Mouse (Mus musculus) natural killer cell, adult 2 months (primary cell): Measurements from ENCODE around the gene Mgat4d.
A peak's percentile ranks its signal among the peaks of the same experiment; 100 is the strongest.
"Not testable (repeated sequence)": the region's sequence is repeated elsewhere in the genome, so short reads cannot be mapped to it uniquely, and the experiment has no call there.

Source experiments
- DNase-seq, 2 experiments: peaks; one replicate each; pipeline ENCODE4 v3.0.0; 2022; ENCODE audit warnings: low spot score in 2 of 2

Mgat4d gene

DNA sequence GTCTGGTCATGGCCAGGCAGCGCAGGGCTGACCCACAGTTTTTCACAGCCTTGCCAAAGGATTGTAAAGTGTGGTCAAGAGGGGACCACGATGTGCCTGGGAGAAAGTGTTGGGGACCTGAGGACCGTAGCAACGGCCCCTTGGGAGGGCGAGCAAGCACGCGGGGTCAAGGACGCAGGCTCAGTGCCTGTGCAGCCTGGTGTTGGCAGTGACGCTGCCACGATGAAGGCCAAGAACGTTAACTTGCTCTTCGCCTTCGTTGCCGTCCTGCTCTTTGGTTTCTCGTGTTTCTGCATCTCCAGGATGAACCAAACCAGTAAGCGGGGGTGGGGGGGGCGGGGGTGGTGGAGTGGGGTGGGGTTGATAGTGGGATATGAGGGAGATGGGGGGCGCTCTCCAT is at the start of gene Mgat4d:
TSS of gene Mgat4d (plus strand) at position 209 of the 400 bp plus-strand sequence.
- DNase-seq: no peak

DNA sequence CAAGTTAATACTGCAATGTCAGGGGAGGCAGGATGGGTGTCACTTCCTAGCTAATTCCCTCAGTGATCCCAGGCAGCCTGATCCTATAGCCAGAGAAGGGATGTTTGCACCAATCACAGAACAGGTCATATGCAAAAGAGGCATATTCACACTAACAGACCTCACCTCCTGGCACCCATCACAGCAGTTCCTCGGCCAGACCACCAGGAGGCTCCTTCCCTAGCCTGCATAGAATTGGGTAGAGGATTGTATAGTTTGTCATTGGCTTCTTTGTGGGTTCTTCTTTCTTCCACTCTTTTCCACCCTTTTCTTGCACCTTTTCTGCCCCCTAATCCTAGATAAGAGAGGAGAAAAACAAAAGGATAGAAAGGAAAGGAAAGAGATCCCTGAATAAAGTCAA is 48.1 kb upstream of the Mgat4d start:
- DNase-seq: no peak

DNA sequence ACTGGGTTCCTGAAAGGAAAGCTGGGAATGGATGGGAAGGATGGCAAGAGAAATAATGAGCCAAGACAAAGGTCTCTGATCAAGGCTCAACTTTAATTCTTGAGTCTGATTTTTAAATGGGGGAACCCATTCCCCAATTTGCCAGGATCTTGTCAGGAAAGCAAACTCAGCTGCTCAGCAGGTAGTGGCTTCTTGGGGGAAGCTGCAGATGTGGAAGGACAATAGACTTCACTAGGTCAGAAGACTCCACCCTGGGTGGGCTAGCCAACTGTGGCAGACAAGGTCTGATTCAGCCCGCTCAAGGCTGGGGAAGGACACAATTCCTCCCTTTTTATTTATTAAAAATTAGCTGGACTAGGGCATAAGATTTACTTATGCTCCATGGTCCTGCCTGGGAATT is 43.3 kb upstream of the Mgat4d start:
- DNase-seq: no peak

DNA sequence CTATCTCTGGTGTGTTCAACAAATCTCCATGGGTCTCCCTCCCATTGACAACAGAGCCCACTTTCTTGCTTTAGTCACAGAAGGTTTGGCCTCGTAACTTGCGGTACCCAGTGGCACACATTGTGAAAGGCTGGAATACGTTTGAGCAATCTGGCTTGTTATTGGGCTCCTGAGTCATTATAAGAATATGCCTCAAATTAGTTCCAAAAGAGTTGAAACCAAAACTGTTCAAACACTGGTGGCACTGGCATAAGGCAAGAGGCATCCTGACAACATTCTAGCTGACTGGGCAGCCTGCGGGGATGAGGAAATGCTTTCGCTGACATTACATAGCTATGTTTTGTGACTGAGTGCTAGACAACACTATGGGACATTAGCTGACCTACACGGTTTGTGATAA is 38.4 kb upstream of the Mgat4d start:
- DNase-seq: no peak

DNA sequence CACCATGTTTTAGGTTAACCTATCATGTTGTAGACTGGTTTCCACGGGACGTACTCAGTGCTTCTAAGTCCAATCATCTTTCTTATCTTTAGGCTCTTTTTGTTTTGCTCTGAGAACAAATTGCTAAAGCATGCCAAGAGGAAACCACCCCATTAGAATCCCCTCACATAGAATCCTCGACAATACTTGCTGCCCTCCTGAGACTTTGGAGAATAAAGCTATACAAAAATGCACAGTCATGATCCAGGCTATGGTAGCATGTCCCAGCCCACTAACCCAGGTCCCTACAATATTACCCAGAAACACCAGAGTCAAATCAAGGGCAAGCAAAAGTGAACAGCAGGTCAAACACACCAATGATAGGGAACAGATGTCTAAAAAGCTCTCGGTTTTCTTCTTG is 33.2 kb upstream of the Mgat4d start:
- not testable (repeated sequence) for DNase-seq

DNA sequence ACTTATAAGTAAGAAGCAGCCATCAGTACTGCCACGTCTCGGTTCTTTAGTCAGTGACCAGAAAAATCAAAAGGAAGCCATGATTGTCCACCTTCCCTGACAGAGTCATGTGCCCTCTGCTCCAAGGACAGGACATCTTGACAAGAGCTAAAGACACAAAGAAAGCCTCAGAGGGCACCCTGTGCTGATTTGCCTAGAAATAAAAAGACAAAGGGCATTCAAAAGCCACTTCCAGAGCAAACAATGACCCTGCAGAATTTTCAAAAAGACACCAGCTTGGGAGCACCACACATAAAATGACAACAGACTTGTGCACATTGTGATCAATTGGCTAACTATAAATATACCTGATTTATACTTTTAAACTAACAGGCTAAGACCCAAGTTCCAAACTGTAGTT is 32.6 kb upstream of the Mgat4d start:
- DNase-seq: no peak

DNA sequence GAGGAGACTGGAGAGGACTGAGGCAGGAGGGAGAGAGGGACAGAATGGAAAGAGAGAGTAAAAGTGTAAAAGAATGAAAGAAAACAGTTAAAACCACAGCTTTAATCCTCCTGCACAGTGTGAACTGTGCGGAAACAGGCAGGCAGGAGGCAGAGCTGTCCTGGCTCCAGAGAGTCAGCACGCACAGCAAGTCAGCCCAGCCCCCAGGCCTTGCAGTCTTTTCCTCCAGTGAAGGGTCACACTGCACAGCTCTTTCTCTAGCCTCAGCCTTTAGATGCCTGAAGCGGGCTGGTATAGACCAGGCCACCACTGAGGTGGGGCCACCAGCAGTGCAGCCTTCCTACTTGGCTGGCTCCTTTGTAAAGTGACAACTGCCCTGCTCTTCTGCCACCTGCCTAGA is 27.7 kb upstream of the Mgat4d start:
- DNase-seq: no peak

DNA sequence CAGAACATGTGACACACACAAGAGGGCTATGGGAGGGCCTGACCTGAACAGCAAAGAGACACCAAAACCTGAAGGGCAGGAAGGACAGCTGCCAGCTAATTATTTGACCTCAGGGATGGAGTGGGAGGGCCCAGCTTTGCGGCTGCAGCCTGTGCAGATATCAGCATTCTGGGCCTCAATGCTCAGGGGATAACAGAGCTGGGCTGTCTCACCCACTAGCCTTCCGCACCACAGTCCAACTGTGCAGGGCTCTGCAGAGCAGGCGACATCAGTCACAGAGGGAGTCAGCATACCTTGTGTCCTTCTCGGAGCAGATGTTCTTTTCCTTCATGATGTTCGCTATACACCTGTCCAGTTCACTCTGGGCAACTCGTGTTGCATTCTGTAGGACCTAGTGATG is 25.9 kb upstream of the Mgat4d start:
- no peak for DNase-seq

DNA sequence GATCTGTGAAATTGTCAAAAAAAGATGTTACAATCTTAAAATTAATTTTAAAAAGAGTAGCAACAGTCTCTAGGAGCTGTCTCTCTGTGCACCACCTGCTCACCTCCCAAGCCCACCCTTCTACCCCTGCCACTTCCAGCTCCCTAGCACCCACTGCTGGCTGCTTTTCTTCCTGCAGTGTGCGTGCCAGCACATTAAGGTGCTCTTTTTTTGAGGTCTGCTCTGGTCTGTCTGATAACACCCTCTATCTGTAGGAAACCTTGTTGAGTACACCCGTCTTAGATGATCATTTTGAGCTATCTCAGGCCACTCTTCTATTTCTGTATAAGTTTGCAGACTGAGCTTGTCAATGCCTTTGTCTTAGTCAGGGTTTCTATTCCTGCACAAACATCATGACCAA is 25.2 kb upstream of the Mgat4d start:
- no peak for DNase-seq

DNA sequence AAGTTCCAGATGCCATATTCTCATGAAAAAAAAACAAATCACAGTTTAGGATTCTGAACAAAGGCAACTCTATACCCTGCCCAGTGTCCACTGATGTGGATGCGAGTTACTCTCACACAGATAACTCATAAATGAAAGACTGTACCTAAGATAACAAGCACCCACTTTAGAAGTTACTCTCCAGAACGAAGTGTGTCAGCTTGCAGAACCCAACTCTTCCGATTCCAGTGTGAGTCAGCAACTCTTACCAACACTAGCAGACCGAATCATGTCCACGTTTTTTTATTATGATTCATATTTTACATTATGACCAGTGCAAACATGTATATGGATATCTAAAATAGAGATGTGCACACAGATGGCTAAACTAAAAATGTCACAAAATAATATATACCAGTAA is 20.4 kb upstream of the Mgat4d start:
- no peak for DNase-seq

DNA sequence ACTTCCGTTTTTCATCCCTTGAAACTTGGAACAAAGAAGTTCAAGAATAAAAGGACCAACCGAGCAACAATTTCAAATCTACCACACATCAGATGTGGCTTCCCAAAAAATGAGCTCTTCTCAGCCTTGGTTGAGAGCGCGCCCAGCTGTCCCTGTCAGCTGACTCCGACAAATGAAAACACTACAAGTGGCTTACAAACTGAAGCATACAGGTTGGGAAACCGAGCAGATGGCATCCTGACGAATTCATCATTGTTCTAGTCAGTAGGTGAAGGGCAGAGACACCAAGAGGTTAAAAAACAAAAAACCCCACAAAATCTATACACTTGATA is 16.7 kb upstream of the Mgat4d start:
- no peak for DNase-seq

DNA sequence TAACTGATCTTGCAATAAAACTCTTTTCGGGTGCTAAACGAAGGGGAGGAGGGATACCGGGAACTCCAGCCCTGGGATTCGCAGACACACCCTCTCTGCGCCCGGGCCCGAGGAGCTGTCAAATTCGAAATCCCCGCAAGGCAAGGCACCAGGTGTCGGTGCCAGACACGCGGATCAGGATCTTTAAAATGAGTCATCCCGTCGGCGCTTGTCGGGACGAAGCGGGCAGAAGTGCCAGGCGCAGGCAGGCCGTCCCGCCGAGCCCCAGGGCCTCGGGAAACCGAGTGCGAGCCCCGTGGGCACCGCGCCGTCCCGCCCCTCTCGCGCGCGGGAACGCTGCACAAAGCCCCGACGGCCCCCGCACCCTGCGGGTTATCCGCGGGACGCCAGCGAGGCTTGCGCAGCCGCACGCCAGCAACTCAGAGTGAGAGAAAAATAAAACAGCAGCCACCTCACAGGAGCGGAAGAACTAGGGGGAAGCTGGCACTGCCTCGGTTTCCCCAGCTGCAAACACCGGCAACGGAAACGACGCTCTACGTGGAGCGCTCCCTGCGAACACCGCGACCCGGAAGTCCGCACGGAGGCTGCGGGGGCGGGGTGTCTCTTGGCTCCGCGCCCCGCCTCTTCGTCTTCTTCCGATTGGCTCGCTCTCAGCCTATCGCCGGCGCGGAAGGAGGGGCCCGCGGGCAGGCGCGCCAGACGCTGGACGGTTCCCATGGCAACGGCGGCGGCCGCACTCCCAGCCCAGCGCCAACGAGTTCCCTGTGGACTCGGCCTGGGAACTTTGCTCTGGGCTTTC is 16.2 kb upstream of the Mgat4d start, which contains the start of gene Elmod2:
TSS of gene Elmod2 (minus strand) at position 588 of the 799 bp plus-strand sequence.
- peak; percentile 85 to 92 for DNase-seq

DNA sequence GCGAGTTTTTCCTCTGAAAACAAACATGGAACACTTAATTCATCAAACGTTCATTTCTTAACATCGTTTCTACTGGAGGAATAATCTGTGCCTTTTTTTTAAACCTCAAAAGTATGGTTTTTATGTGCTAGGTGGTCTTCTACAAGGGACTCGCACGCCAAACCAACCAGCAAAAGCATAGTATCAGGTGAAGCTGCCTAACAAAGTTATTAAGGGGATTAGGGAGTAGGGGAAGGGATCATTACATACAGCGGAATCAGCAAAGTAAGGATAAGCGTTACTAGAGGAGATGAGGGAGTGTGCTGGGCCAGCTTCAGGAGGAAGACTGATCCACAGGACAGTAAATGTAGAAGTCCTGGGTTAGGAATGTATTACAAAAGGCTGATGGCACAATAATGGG is 15.4 kb upstream of the Mgat4d start:
- no peak for DNase-seq

DNA sequence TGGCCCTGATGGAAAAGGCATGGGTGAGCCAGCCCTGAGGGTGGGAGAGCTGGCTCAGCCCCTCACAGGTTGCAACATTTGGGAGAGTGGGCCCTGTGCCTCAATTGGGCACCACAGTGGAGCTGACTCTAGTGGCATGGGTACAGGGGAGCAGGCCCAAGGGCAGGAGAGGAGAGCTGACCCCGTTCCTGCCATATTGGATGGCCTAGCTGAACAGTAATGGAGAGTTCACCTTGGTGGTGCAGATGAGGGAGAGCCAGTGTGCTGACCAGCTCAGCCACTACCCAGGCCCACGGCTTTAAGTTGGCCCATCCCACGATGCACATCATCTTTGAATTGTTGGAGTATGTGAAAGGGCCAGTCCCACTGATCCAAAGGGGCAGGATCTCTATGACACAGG is 6.2 kb upstream of the Mgat4d start:
- no peak for DNase-seq

DNA sequence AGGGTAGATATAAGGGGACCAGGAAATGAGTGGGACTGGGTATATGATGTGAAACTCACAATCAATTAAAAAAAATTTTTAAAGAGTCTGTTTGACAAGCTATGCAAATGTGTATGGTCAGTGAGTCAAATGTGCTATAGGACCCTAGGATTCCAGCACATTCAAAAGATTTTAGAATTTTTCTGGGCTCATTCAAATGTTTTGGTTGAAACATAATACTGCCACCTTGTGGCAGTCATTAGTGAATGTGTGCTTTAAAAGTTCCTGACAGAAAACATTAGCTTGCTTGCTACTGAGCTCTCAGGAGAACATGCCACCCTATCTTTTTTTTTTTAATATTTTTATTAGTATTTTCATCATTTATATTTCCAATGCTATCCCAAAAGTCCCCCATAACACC is 5.6 kb upstream of the Mgat4d start:
- no peak for DNase-seq

DNA sequence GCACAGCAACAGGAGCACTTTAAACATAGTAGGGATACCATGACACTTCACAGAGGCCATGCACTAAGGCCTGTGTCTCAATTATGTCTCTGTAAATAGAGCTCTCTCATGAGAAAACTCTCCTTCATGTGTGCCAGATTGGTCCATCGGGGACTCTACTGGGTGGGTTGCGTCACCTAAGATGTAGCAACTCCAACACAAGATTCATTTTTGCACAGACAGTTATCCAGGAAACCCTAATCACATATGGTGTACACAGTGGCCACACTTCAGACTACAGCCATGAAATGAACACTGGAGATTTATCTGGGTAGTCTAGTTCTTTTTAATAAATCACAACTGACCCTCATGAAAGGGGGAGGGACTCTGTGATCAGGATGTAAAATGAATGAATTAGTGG is 3.0 kb downstream of the Mgat4d start:
- DNase-seq: no peak

DNA sequence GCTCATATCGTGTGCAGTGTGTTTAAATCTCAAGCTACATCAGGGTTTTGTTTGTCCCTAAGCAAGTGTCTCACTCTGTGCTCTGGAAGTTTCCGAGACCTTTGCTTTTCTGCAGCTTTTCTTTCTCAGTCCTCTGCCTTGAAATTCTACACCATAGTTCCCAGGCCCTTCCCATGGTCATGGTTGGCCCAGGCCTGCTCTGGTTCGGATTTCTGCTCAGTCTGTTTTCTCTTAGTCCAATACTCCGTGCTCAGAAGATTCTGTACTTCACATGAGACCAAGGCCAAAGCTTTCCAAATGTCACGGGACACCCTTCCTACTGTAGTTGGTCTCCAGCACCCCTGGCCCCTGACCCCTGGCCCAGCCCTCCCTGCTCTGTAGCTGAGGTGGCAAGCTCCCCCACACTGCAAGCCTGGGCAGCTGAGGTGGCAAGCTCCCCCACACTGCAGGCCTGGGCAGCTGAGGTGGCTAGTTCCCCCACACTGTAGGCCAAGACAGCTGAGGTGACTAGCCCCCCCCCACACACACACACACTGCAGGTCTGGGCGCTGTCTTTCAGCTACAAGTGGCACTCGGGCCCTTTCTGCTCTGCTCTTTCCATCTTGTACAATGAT is 15.0 kb downstream of the Mgat4d start:
- DNase-seq: no peak

DNA sequence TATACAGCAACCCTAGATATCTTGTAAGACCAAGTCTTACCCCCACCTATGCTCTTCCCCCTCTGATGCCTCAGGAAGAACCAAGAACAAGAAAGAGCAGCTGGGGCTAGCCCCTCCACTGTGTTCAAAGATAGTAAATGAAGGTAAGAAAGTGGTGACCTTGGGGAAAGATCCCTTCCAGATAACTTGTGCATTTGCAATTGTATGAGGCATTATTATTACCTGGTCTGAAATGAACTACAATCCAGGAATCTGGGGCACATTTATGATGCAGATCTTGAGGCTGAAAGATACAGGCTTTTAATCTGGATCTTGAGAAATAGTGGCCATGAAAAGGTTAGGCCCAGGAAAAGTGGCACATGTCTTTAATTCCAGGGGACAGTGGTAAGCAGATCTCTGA is 29.0 kb downstream of the Mgat4d start:
- no peak for DNase-seq

DNA sequence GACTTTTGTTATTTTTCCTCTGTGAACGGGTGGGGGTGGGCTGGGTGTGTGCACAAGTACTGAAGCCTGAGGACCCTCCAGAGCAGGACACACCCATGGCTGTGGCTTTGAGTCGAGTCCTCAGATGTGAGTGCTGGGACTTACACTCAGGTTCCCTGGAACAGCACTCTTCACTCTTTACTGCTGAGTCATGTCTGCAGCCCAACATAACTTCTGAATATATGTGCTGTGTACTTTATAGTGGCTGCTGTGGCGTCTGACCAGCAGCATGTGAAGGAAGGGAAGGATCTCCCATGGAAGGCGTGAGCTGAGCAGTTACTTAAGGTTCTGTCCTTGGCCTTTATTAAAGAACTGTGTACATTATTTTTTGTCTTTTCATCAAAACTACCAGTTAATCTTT is 31.9 kb downstream of the Mgat4d start:
- DNase-seq: no peak

DNA sequence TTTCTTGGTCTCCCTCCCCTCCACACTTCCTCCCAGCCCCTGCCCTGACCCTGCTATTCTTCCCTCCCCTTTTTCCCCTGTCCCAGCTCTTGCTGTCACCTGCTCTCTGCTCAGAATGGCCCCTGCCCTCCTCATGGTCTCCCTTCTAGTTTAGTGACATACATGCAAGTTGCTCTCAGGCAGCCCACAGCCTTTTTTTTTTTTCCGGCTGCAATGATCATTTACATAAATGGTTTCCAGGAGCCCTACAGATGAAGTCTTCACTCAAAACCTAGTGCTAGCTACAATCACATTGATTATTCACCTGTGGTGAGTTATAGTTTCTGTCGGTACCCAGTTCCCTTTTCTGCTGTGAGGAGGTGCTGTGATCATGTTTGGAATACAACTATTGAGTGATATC is 32.7 kb downstream of the Mgat4d start:
- no peak for DNase-seq

DNA sequence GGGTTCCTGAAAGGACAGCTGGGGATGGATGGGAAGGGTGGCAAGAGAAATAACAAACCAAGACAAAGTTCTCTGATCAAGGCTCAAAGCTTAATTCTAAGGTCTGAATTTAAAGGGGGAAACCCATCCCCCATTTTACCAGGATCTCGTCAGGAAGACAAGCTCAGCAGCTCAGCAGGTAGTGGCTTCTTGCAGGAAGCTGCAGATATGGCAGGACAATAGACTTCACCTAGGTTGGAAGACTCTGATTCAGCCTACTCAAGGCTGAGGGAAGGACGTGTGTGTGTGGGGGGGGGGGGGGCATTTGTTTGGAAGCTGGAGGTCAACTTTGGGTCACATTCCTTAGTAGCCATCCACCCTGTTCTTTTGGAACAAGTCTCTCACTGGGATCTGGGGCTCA is 34.6 kb downstream of the Mgat4d start:
- no peak for DNase-seq

DNA sequence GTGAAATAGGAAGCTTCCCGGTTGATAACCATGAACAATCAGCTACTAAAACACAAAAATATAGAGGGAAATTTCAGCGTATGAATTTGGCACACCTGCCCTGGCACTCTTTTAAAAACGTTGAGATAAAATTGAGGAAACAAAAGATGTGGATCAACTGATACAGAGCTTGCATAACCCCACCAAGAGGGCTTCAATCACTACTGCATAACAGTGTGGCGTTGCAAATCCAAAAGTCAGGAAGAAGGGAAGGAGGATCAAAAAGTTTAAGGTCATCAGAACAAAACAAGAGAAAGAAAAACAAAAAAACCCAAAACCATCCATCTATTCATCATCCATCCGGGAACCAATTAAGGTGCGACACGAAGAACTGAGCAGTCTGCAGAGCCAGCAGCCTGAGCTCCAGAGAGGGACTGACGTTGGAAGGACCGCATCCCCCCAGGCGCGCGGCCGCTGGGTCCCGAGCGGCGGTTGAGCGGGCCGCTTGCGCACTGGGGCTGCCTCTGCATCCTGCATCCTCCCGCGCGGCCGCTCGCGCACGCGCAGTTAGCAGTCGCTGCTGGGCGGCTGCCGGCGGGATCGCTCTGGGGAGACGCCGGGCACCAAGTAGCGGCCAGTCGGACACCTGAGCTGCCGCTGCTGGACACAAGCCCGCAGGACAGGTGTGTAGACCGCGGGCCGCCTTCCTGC is 41.2 kb downstream of the Mgat4d start, which contains the start of gene Clgn:
TSS of gene Clgn (plus strand) at position 552 of the 690 bp plus-strand sequence.
- DNase-seq: peak in 1 of 2 experiments; percentile 3
